ENCODE assay signal across 9 mouse cellular contexts in genomic region chr12:36662496-36662895, GRCm38 (mm10).
DNase-seq lines count a peak whose midpoint lies in the region; ATAC-seq lines count a peak whose summit lies in the region.
"Had no signal": no experiment of that assay in that cellular context is flagged by ENCODE, and none has a peak within 500 bp of the region (broad histone marks: within the 10 kb centered on the region; RNA-seq: fewer than 3 reads in every experiment).

No protein-coding gene starts in this region.

- no peak overlapping the region for H3K4me3 ChIP-seq in kidney, embryonic 15.5 days (replicated peaks)

- no peak for ATAC-seq in kidney, embryonic 15.5 days (replicated peaks; ENCODE audit: low FRiP score)

- 75% methylated on average over 7 of the region's 7 CpGs for WGBS in kidney, embryonic 15.5 days

- no peaks in the 10 kb centered on the region for H3K9me3 ChIP-seq in kidney, embryonic 15.5 days (replicated peaks)

- peak; percentile 4 for DNase-seq in adrenal gland, adult 2 months
- no peak for DNase-seq in adrenal gland, adult (ENCODE audit: inconsistent age in 2 of 2, low spot score in 1 of 2)
- peak; percentile 12 for DNase-seq in kidney, adult 9 months
- DNase-seq in cerebellum, postnatal 36 days: peak; percentile 56 to 59
- DNase-seq in left cerebral cortex, postnatal 25 days (ENCODE audit: low spot score in 2 of 2): peak; percentile 16 to 24
- DNase-seq in urinary bladder, adult 18-20 months (ENCODE audit: low spot score in 2 of 2): no peak
- DNase-seq in retina, embryonic 14.5 days (ENCODE audit: low spot score): no peak

- intact Hi-C loops in left cerebral cortex, postnatal 25 days (cut with DNase I): no loop called here

- H3K27me3 ChIP-seq in kidney, embryonic 15.5 days: no peaks in the 10 kb centered on the region

- no peaks in the 10 kb centered on the region for H3K36me3 ChIP-seq in kidney, embryonic 15.5 days

- H3K9ac ChIP-seq in kidney, embryonic 15.5 days: no peak overlapping the region

- H3K27ac ChIP-seq in kidney, embryonic 15.5 days: no peak overlapping the region
- H3K27ac ChIP-seq: macrophage had no signal

- H3K4me1 ChIP-seq in kidney, embryonic 15.5 days: 0 out of 2 replicates have a peak, but pooled peaks cover 2% of the 10 kb centered on the region

- no peak overlapping the region for H3K4me2 ChIP-seq in kidney, embryonic 15.5 days

Comparison
In these comparisons a context has a peak if more than half of its experiments do, and no peak if none do; other contexts are left out.
1. DNase-seq: peak in adrenal gland, adult 2 months (single experiment), kidney, adult 9 months (single experiment), cerebellum, postnatal 36 days (2 of 2) and left cerebral cortex, postnatal 25 days (2 of 2); none in adrenal gland, adult (0 of 2), urinary bladder, adult 18-20 months (0 of 2) and retina, embryonic 14.5 days (single experiment).